Mouse (Mus musculus): ENCODE results near the gene Nemp1.

DNA sequence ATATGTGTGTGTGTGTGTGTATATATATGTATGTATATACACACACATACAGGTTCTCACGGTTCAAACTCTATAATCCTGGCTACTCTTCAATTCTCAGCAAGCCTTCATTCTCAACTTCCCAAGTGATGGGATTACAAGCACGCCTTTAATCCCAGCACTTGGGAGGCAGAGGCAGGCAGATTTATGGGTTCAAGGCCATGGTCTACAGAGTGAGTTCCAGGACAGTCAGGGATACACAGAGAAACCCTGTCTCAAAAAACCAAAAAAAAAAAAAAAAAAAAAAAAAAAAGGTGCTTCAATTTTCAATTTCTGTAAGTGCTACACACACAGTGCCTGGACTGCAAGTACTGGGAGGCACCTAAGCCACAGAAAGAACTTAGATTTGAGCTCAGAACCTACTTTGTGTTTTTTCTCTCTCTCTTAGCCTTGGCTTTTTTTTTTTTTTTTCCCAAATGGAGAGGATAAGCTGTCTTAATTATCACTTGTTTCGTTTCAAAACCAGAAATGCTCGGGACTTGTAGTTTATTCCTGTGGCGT lies 9.2 kb downstream of the Nemp1 start:
- TF ChIP-seq POLR2AphosphoS2 (IDR thresholded peaks at IDR 0.05; ENCODE audit: insufficient read length, low read depth) (no peak), POLR2A (IDR thresholded peaks at IDR 0.05; ENCODE audit: insufficient read length, low read depth) (no peak), MAX (IDR thresholded peaks at IDR 0.05; ENCODE audit: low read depth) (no peak), E2F4 (IDR thresholded peaks at IDR 0.05; ENCODE audit: insufficient read depth) (no peak), TCF12 (IDR thresholded peaks at IDR 0.05; ENCODE audit: insufficient read depth, poor library complexity, severe bottlenecking) (no peak), MYOG (IDR thresholded peaks at IDR 0.05; ENCODE audit: control insufficient read depth in 1 of 3, insufficient read depth in 1 of 3, insufficient read length in 2 of 3, low read depth in 2 of 3) (no peak)
